In genomic region chr11:121221321-121222010, GRCm38 (mm10) we compare ENCODE assay signal across 19 mouse cellular contexts. TPM values are rescaled to one million over a fixed set of nuclear protein-coding genes. Genes with fewer than 3 reads are reported as not detected.
DNase-seq lines count a peak whose midpoint lies in the region; ATAC-seq and TF ChIP-seq lines count a peak whose summit lies in the region.
"Had no signal": no experiment of that assay in that cellular context is flagged by ENCODE, and none has a peak within 500 bp of the region (broad histone marks: within the 10 kb centered on the region; RNA-seq: fewer than 3 reads in every experiment).

No protein-coding gene starts in this region.

- H3K79me2 ChIP-seq in MEL (ENCODE audit: control insufficient read depth, insufficient read depth, low read length, poor library complexity) = no peaks in the 10 kb centered on the region

- TF ChIP-seq RAD21 in MEL (IDR thresholded peaks at IDR 0.05; ENCODE audit: low read depth, low read length) = no peak

- peaks cover 10% of the 10 kb centered on the region for H3K4me1 ChIP-seq in heart, embryonic 15.5 days (replicated peaks)
- peaks cover 12% of the 10 kb centered on the region for H3K4me1 ChIP-seq in heart, embryonic 12.5 days (replicated peaks)
- peaks cover 3 to 5% of the 10 kb centered on the region in 2 experiments; a peak in 2 of 4 replicates for H3K4me1 ChIP-seq in MEL (ENCODE audit: control insufficient read depth in 1 of 2, insufficient read depth in 2 of 2, low read length in 2 of 2)
- peaks cover 7% of the 10 kb centered on the region; the same call in 1 of the 2 replicates for H3K4me1 ChIP-seq in liver, embryonic 12.5 days
- H3K4me1 ChIP-seq: liver, embryonic 13.5 days had no signal

- H3K4me2 ChIP-seq in heart, embryonic 15.5 days = no peak overlapping the region
- no peak overlapping the region for H3K4me2 ChIP-seq in heart, embryonic 12.5 days
- no peak overlapping the region for H3K4me2 ChIP-seq in liver, embryonic 12.5 days
- H3K4me2 ChIP-seq: liver, embryonic 13.5 days; neural tube, embryonic 15.5 days had no signal

- H3K4me3 ChIP-seq in heart, embryonic 15.5 days = no peak overlapping the region
- no peak overlapping the region for H3K4me3 ChIP-seq in heart, embryonic 12.5 days
- H3K4me3 ChIP-seq in MEL (ENCODE audit: control insufficient read depth in 1 of 2, insufficient read depth in 1 of 2, low read depth in 2 of 2, low read length in 2 of 2) = no peak overlapping the region
- no peak overlapping the region for H3K4me3 ChIP-seq in liver, embryonic 12.5 days
- H3K4me3 ChIP-seq: erythroblast, embryonic 14.5 days; liver, embryonic 13.5 days; megakaryocyte, embryonic 14.5 days; neural tube, embryonic 15.5 days had no signal

- TF ChIP-seq EP300 in MEL (IDR thresholded peaks at IDR 0.05; ENCODE audit: low read depth in 1 of 2, low read length in 2 of 2) = peak in 1 of 2 experiments; percentile 42; a peak in 1 of 4 replicates

- H3K9me3 ChIP-seq in heart, embryonic 15.5 days (replicated peaks) = no peaks in the 10 kb centered on the region
- H3K9me3 ChIP-seq in heart, embryonic 12.5 days (replicated peaks) = no peaks in the 10 kb centered on the region
- H3K9me3 ChIP-seq in MEL (replicated peaks; ENCODE audit: insufficient read depth, low read length) = no peaks in the 10 kb centered on the region
- no peaks in the 10 kb centered on the region for H3K9me3 ChIP-seq in liver, embryonic 12.5 days (replicated peaks)
- H3K9me3 ChIP-seq: liver, embryonic 13.5 days; megakaryocyte, embryonic 14.5 days; neural tube, embryonic 15.5 days had no signal

- H3K27me3 ChIP-seq in heart, embryonic 15.5 days = no peaks in the 10 kb centered on the region
- no peaks in the 10 kb centered on the region for H3K27me3 ChIP-seq in heart, embryonic 12.5 days (replicated peaks)
- no peaks in the 10 kb centered on the region for H3K27me3 ChIP-seq in MEL (ENCODE audit: control insufficient read depth in 1 of 2, insufficient read depth in 2 of 2, low read length in 2 of 2)
- no peaks in the 10 kb centered on the region for H3K27me3 ChIP-seq in liver, embryonic 12.5 days (replicated peaks)
- H3K27me3 ChIP-seq: liver, embryonic 13.5 days; megakaryocyte, embryonic 14.5 days; neural tube, embryonic 15.5 days had no signal

- peak; percentile 52 for DNase-seq in MEL (ENCODE audit: low read depth, low spot score)
- DNase-seq in cerebellum, adult 8-10 months = peak; percentile 57
- no peak for DNase-seq in retina, embryonic 14.5 days (ENCODE audit: low spot score)
- DNase-seq: B cell, adult 2 months; gastrocnemius, postnatal 25 days; liver, embryonic 13.5 days; retina, postnatal 1 day; right cerebral cortex, postnatal 4 days; thymus, postnatal 25 days had no signal

- peaks cover 71% of the 10 kb centered on the region for H3K36me3 ChIP-seq in heart, embryonic 15.5 days
- H3K36me3 ChIP-seq in heart, embryonic 12.5 days = peaks cover 94% of the 10 kb centered on the region
- H3K36me3 ChIP-seq in MEL (ENCODE audit: control insufficient read depth in 1 of 2, insufficient read depth in 2 of 2, low read length in 2 of 2) = peaks cover 2 to 6% of the 10 kb centered on the region in 2 experiments; a peak in 3 of 4 replicates
- H3K36me3 ChIP-seq in liver, embryonic 12.5 days = peaks cover 91% of the 10 kb centered on the region

- no peak overlapping the region for H3K9ac ChIP-seq in heart, embryonic 15.5 days
- no peak overlapping the region for H3K9ac ChIP-seq in heart, embryonic 12.5 days
- no peak overlapping the region for H3K9ac ChIP-seq in MEL (ENCODE audit: control insufficient read depth, low read depth, low read length, poor library complexity, severe bottlenecking)
- no peak overlapping the region for H3K9ac ChIP-seq in liver, embryonic 12.5 days
- H3K9ac ChIP-seq: liver, embryonic 13.5 days; neural tube, embryonic 15.5 days had no signal

- TF ChIP-seq POLR2A in MEL (IDR thresholded peaks at IDR 0.05; ENCODE audit: control insufficient read depth in 1 of 2, insufficient read depth in 1 of 2, low read depth in 1 of 2, low read length in 2 of 2, poor library complexity in 1 of 2) = no peak

- 59% methylated on average over 6 of the region's 6 CpGs for WGBS in heart, embryonic 15.5 days
- 77% methylated on average over 6 of the region's 6 CpGs for WGBS in heart, embryonic 12.5 days
- 75% methylated on average over 6 of the region's 6 CpGs for WGBS in liver, embryonic 12.5 days (ENCODE audit: insufficient replicate concordance)

- 0 out of 2 replicates have a peak, but pooled peaks have one; percentile 33 for ATAC-seq in heart, embryonic 15.5 days (replicated peaks; ENCODE audit: insufficient number of reproducible peaks, insufficient read depth, low FRiP score, low read depth)
- ATAC-seq in heart, embryonic 12.5 days (ENCODE audit: insufficient number of reproducible peaks, low FRiP score) = no peak
- peak; percentile 76 for ATAC-seq in megakaryocyte progenitor cell, adult 5-6 weeks (replicated peaks; ENCODE audit: poor library complexity)
- ATAC-seq in liver, embryonic 12.5 days = no peak
- ATAC-seq: forebrain, embryonic 14.5 days; hindbrain, embryonic 16.5 days; intestine, postnatal 0 days had no signal

- H3K27ac ChIP-seq in heart, embryonic 15.5 days = no peak overlapping the region
- no peak overlapping the region for H3K27ac ChIP-seq in heart, embryonic 12.5 days (ENCODE audit: poor library complexity, severe bottlenecking)
- no peak overlapping the region for H3K27ac ChIP-seq in MEL (ENCODE audit: control insufficient read depth, low read depth, low read length)
- no peak overlapping the region for H3K27ac ChIP-seq in liver, embryonic 12.5 days
- H3K27ac ChIP-seq: liver, embryonic 13.5 days; neural tube, embryonic 15.5 days had no signal

- TF ChIP-seq CTCF in MEL (IDR thresholded peaks at IDR 0.05 in 2 of 3, conservative IDR thresholded peaks at IDR 0.05 in 1 of 3; ENCODE audit: control insufficient read depth in 1 of 3, insufficient read depth in 1 of 3, low read depth in 2 of 3, low read length in 3 of 3, poor library complexity in 1 of 3, severe bottlenecking in 1 of 3) = no peak

TF ChIP-seq in MEL, 35 proteins besides CTCF, POLR2A, EP300 and RAD21 (continues in another document):
- 0 out of 2 replicates have a peak, but pooled peaks have one; percentile 8 for TF ChIP-seq ETS1 (IDR thresholded peaks at IDR 0.05; ENCODE audit: low read depth, low read length)
- no peak for TF ChIP-seq USF2 (IDR thresholded peaks at IDR 0.05; ENCODE audit: borderline replicate concordance in 1 of 2, insufficient read depth in 1 of 2, low read depth in 1 of 2, low read length in 2 of 2)

RNA-seq across cellular contexts. Expression of gene Cybc1, which starts 7.7 kb away (rescaled TPM):
- 19.1 and 29.7 TPM in 2 replicates for polyA plus RNA-seq in heart, embryonic 15.5 days (2015; fragmentation: Nextera tagmentation; extraction: Ambion mirVana)
- 22.6 and 23.3 TPM in 2 replicates for polyA plus RNA-seq in heart, embryonic 12.5 days (2016; fragmentation: Nextera tagmentation; extraction: Ambion mirVana)
- 42.5 and 46.1 TPM in 2 replicates for total RNA-seq in MEL (2012; rRNA removed)
- 10 to 100 TPM in 1 of 2 experiments, not detected in 1; 43.6 TPM for polyA plus RNA-seq in MEL (2012; ENCODE audit: insufficient read depth in 1 of 2, insufficient read length in 2 of 2, low read depth in 1 of 2, low replicate concordance in 2 of 2, missing spikeins in 1 of 2)
- total RNA-seq in megakaryocyte progenitor cell, adult 5-6 weeks (2015) = 39.6 and 42.2 TPM in 2 replicates
- 34.5 and 40.0 TPM in 2 replicates for total RNA-seq in megakaryocyte progenitor cell, adult 5-6 weeks (2017)
- polyA plus RNA-seq in liver, embryonic 12.5 days (2016; fragmentation: Nextera tagmentation; extraction: Ambion mirVana) = 22.4 and 25.2 TPM in 2 replicates

RNA-seq across cellular contexts. Expression of gene Narf, which starts 15.6 kb away (rescaled TPM):
- 52.4 and 65.6 TPM in 2 replicates for polyA plus RNA-seq in heart, embryonic 15.5 days (2015; fragmentation: Nextera tagmentation; extraction: Ambion mirVana)
- polyA plus RNA-seq in heart, embryonic 12.5 days (2016; fragmentation: Nextera tagmentation; extraction: Ambion mirVana) = 47.3 and 56.8 TPM in 2 replicates
- 31.9 and 45.3 TPM in 2 replicates for total RNA-seq in MEL (2012; rRNA removed)
- polyA plus RNA-seq in MEL (2012; ENCODE audit: insufficient read depth in 1 of 2, insufficient read length in 2 of 2, low read depth in 1 of 2, low replicate concordance in 2 of 2, missing spikeins in 1 of 2) = 10 to 100 TPM in 1 of 2 experiments, not detected in 1; 44.9 TPM
- total RNA-seq in megakaryocyte progenitor cell, adult 5-6 weeks (2015) = 11.3 and 11.9 TPM in 2 replicates
- 21.0 and 23.9 TPM in 2 replicates for total RNA-seq in megakaryocyte progenitor cell, adult 5-6 weeks (2017)
- polyA plus RNA-seq in liver, embryonic 12.5 days (2016; fragmentation: Nextera tagmentation; extraction: Ambion mirVana) = 120 and 121 TPM in 2 replicates

RNA-seq across cellular contexts. Expression of gene Ogfod3, which starts 17.0 kb away (rescaled TPM):
- polyA plus RNA-seq in heart, embryonic 15.5 days (2015; fragmentation: Nextera tagmentation; extraction: Ambion mirVana) = 26.4 and 29.8 TPM in 2 replicates
- polyA plus RNA-seq in heart, embryonic 12.5 days (2016; fragmentation: Nextera tagmentation; extraction: Ambion mirVana) = 27.2 and 31.8 TPM in 2 replicates
- total RNA-seq in MEL (2012; rRNA removed) = 10.1 and 12.7 TPM in 2 replicates
- polyA plus RNA-seq in MEL (2012; ENCODE audit: insufficient read depth in 1 of 2, insufficient read length in 2 of 2, low read depth in 1 of 2, low replicate concordance in 2 of 2, missing spikeins in 1 of 2) = 10 to 100 TPM in 1 of 2 experiments, not detected in 1; 12.3 TPM
- total RNA-seq in megakaryocyte progenitor cell, adult 5-6 weeks (2015) = 14.0 and 18.3 TPM in 2 replicates
- total RNA-seq in megakaryocyte progenitor cell, adult 5-6 weeks (2017) = 5.6 and 7.4 TPM in 2 replicates
- polyA plus RNA-seq in liver, embryonic 12.5 days (2016; fragmentation: Nextera tagmentation; extraction: Ambion mirVana) = 16.7 and 17.0 TPM in 2 replicates

RNA-seq across cellular contexts. Expression of gene Hexdc, which starts 17.2 kb away (rescaled TPM):
- 7.3 and 9.2 TPM in 2 replicates for polyA plus RNA-seq in heart, embryonic 15.5 days (2015; fragmentation: Nextera tagmentation; extraction: Ambion mirVana)
- 7.8 and 8.4 TPM in 2 replicates for polyA plus RNA-seq in heart, embryonic 12.5 days (2016; fragmentation: Nextera tagmentation; extraction: Ambion mirVana)
- total RNA-seq in MEL (2012; rRNA removed) = 6.4 and 7.1 TPM in 2 replicates
- polyA plus RNA-seq in MEL (2012; ENCODE audit: insufficient read depth in 1 of 2, insufficient read length in 2 of 2, low read depth in 1 of 2, low replicate concordance in 2 of 2, missing spikeins in 1 of 2) = 1 to 10 TPM in 1 of 2 experiments, not detected in 1; 9.0 TPM
- 2.5 and 3.8 TPM in 2 replicates for total RNA-seq in megakaryocyte progenitor cell, adult 5-6 weeks (2015)
- 5.7 and 6.3 TPM in 2 replicates for total RNA-seq in megakaryocyte progenitor cell, adult 5-6 weeks (2017)
- polyA plus RNA-seq in liver, embryonic 12.5 days (2016; fragmentation: Nextera tagmentation; extraction: Ambion mirVana) = 3.5 and 3.7 TPM in 2 replicates

RNA-seq across cellular contexts. Expression of gene Foxk2, which starts 38.3 kb away (rescaled TPM):
- 5.7 and 8.2 TPM in 2 replicates for polyA plus RNA-seq in heart, embryonic 15.5 days (2015; fragmentation: Nextera tagmentation; extraction: Ambion mirVana)
- polyA plus RNA-seq in heart, embryonic 12.5 days (2016; fragmentation: Nextera tagmentation; extraction: Ambion mirVana) = 6.0 and 7.1 TPM in 2 replicates
- 59.6 and 64.5 TPM in 2 replicates for total RNA-seq in MEL (2012; rRNA removed)
- polyA plus RNA-seq in MEL (2012; ENCODE audit: insufficient read depth in 1 of 2, insufficient read length in 2 of 2, low read depth in 1 of 2, low replicate concordance in 2 of 2, missing spikeins in 1 of 2) = 100 to 1,000 TPM in 1 of 2 experiments, 10 to 100 TPM in 1; 68.0 to 317 TPM
- total RNA-seq in megakaryocyte progenitor cell, adult 5-6 weeks (2015) = 24.8 and 28.9 TPM in 2 replicates
- total RNA-seq in megakaryocyte progenitor cell, adult 5-6 weeks (2017) = 20.9 and 23.1 TPM in 2 replicates
- 6.2 and 6.5 TPM in 2 replicates for polyA plus RNA-seq in liver, embryonic 12.5 days (2016; fragmentation: Nextera tagmentation; extraction: Ambion mirVana)

Comparison
In these comparisons a context has a peak if more than half of its experiments do, and no peak if none do; other contexts are left out.
1. ATAC-seq: peak in heart, embryonic 15.5 days (single experiment) and megakaryocyte progenitor cell, adult 5-6 weeks (single experiment); none in heart, embryonic 12.5 days (single experiment) and liver, embryonic 12.5 days (single experiment).